Mouse (Mus musculus) lung, embryonic 14.5 days (tissue): ENCODE measurements at regions not wholly inside any gene's neighbourhood (a gene's known extent, or its start where the extent isn't known, plus 50 kb on each side); places are given as distances from the start of the nearest gene placed in this dataset.

Experiments used
- ATAC-seq: fragments of 200-750 bp; cut with Nextera tagmentation; 2 replicates; pipeline ENCODE4 v1.8.0; 2017; ENCODE audit warnings: mild to moderate bottlenecking, moderate TSS enrichment, moderate library complexity; ENCODE audit not compliant: insufficient read depth
- DNase-seq: peaks from one replicate; pipeline ENCODE4 v3.0.0-alpha.2; 2015
- H3K27ac ChIP-seq: fragments of 300-500 bp; sonication (generic); 2 replicates; pipeline ENCODE4 v1.5.1; 2014; ENCODE audit warnings: low read depth, mild to moderate bottlenecking, moderate library complexity
- H3K27me3 ChIP-seq: fragments of 300-500 bp; sonication (generic); 2 replicates; pipeline ENCODE4 v1.6.1; 2014; ENCODE audit warnings: low read length, control low read depth; ENCODE audit not compliant: insufficient read depth
- H3K36me3 ChIP-seq: fragments of 300-500 bp; sonication (generic); 2 replicates; pipeline ENCODE4 v1.6.1; 2014; ENCODE audit warnings: control low read depth; ENCODE audit not compliant: insufficient read depth
- H3K4me1 ChIP-seq: fragments of 300-500 bp; sonication (generic); 2 replicates; pipeline ENCODE4 v1.6.1; 2014; ENCODE audit warnings: antibody characterized with exemption, control low read depth; ENCODE audit not compliant: insufficient read depth
- H3K4me2 ChIP-seq: fragments of 300-500 bp; sonication (generic); 2 replicates; pipeline ENCODE4 v1.6.1; 2014; ENCODE audit warnings: mild to moderate bottlenecking
- H3K4me3 ChIP-seq: fragments of 300-500 bp; sonication (generic); 2 replicates; pipeline ENCODE4 v1.5.1; 2014; ENCODE audit warnings: low read depth, low read length
- H3K9ac ChIP-seq: fragments of 300-500 bp; sonication (generic); 2 replicates; pipeline ENCODE4 v1.6.1; 2014
- H3K9me3 ChIP-seq: fragments of 300-500 bp; sonication (generic); 2 replicates; pipeline ENCODE4 v1.6.1; 2016; ENCODE audit warnings: low read depth, low read length, control low read depth
- CTCF ChIP-seq: IDR thresholded peaks from 2 replicates; pipeline ENCODE4 v1.5.1; 2016; ENCODE audit warnings: antibody characterized with exemption, low read depth
- WGBS: fragments of 180-500 bp; shearing (Covaris S2); extraction: QIAGEN DNeasy Blood & Tissue Kit; methylation state at CpG from one replicate; pipeline ENCODE4 v1.1.7; 2014; 5-methylcytosine and 5-hydroxymethylcytosine counted together

- Histone ChIP-seq H3K4me2 (no peak overlapping the region), H3K4me1 (no peaks in the 10 kb centered on the region), H3K9ac (no peak overlapping the region), H3K4me3 (no peak overlapping the region), H3K27ac (no peak overlapping the region), H3K36me3 (no peaks in the 10 kb centered on the region), H3K9me3 (no peaks in the 10 kb centered on the region), H3K27me3 (no peaks in the 10 kb centered on the region)
- no peak for TF ChIP-seq CTCF
- DNase-seq (no peak), ATAC-seq (no peak)
- 54% methylated on average over 7 of the region's 7 CpGs for WGBS
Measured at GRCm38 (mm10) chr10:126521836-126522815, 379.0 kb downstream of the Atp23 start.

GRCm38 (mm10) chr10:126520973-126521372 is 380.2 kb downstream of the Atp23 start:
- ATAC-seq (no peak), DNase-seq (no peak)
- H3K4me3 ChIP-seq, result no peak overlapping the region
- no peaks in the 10 kb centered on the region for H3K9me3 ChIP-seq
- no peak overlapping the region for H3K27ac ChIP-seq
- H3K36me3 ChIP-seq, result no peaks in the 10 kb centered on the region
- WGBS, result 81% methylated on average over 9 of the region's 9 CpGs
- H3K4me2 ChIP-seq, result no peak overlapping the region
- no peak for TF ChIP-seq CTCF
- H3K4me1 ChIP-seq, result no peaks in the 10 kb centered on the region
- H3K27me3 ChIP-seq, result no peaks in the 10 kb centered on the region
- no peak overlapping the region for H3K9ac ChIP-seq

- DNase-seq (no peak), ATAC-seq (no peak)
- Histone ChIP-seq H3K27me3 (no peaks in the 10 kb centered on the region), H3K4me1 (no peaks in the 10 kb centered on the region), H3K27ac (no peak overlapping the region), H3K9ac (no peak overlapping the region), H3K36me3 (no peaks in the 10 kb centered on the region), H3K4me3 (no peak overlapping the region), H3K4me2 (no peak overlapping the region), H3K9me3 (no peaks in the 10 kb centered on the region)
- WGBS, result 81% methylated on average over 7 of the region's 7 CpGs
- TF ChIP-seq CTCF, result no peak
Measured at GRCm38 (mm10) chr10:126513185-126513584, 388.0 kb downstream of the Atp23 start.

- 90% methylated on average over 10 of the region's 10 CpGs for WGBS
- H3K4me1 ChIP-seq, result no peaks in the 10 kb centered on the region
- H3K27me3 ChIP-seq, result no peaks in the 10 kb centered on the region
- TF ChIP-seq CTCF, result no peak
- no peak overlapping the region for H3K4me3 ChIP-seq
- ATAC-seq (no peak), DNase-seq (no peak)
- H3K36me3 ChIP-seq, result no peaks in the 10 kb centered on the region
- H3K4me2 ChIP-seq, result no peak overlapping the region
- H3K9ac ChIP-seq, result no peak overlapping the region
- no peak overlapping the region for H3K27ac ChIP-seq
- H3K9me3 ChIP-seq, result no peaks in the 10 kb centered on the region
Measured at GRCm38 (mm10) chr10:126511511-126511910, 389.6 kb downstream of the Atp23 start.

GRCm38 (mm10) chr10:126505988-126506387 is 395.2 kb downstream of the Atp23 start:
- H3K4me1 ChIP-seq, result no peaks in the 10 kb centered on the region
- no peaks in the 10 kb centered on the region for H3K27me3 ChIP-seq
- DNase-seq, result no peak
- TF ChIP-seq CTCF, result no peak
- 84% methylated on average over 5 of the region's 5 CpGs for WGBS
- H3K36me3 ChIP-seq, result no peaks in the 10 kb centered on the region
- H3K9me3 ChIP-seq, result no peaks in the 10 kb centered on the region
- H3K9ac ChIP-seq, result no peak overlapping the region
- H3K4me2 ChIP-seq, result no peak overlapping the region
- ATAC-seq, result no peak
- no peak overlapping the region for H3K4me3 ChIP-seq
- no peak overlapping the region for H3K27ac ChIP-seq

GRCm38 (mm10) chr10:126502013-126502688 is 399.0 kb downstream of the Atp23 start:
- no peak overlapping the region for H3K4me3 ChIP-seq
- H3K9me3 ChIP-seq, result no peaks in the 10 kb centered on the region
- DNase-seq, result no peak
- no peak for ATAC-seq
- no peaks in the 10 kb centered on the region for H3K27me3 ChIP-seq
- 70% methylated on average over 5 of the region's 5 CpGs for WGBS
- H3K4me1 ChIP-seq, result no peaks in the 10 kb centered on the region
- no peak overlapping the region for H3K4me2 ChIP-seq
- H3K9ac ChIP-seq, result no peak overlapping the region
- H3K27ac ChIP-seq, result no peak overlapping the region
- TF ChIP-seq CTCF, result no peak
- no peaks in the 10 kb centered on the region for H3K36me3 ChIP-seq

GRCm38 (mm10) chr10:126498726-126499125 is 402.4 kb downstream of the Atp23 start:
- H3K9ac ChIP-seq, result no peak overlapping the region
- ATAC-seq, result no peak
- H3K27ac ChIP-seq, result no peak overlapping the region
- H3K36me3 ChIP-seq, result no peaks in the 10 kb centered on the region
- H3K27me3 ChIP-seq, result no peaks in the 10 kb centered on the region
- no peak for TF ChIP-seq CTCF
- no peaks in the 10 kb centered on the region for H3K4me1 ChIP-seq
- H3K4me2 ChIP-seq, result no peak overlapping the region
- 42% methylated on average over 6 of the region's 6 CpGs for WGBS
- no peak for DNase-seq
- H3K9me3 ChIP-seq, result no peaks in the 10 kb centered on the region
- H3K4me3 ChIP-seq, result no peak overlapping the region
